Mouse (Mus musculus): Measurements from ENCODE around the gene Med29. TPM values are rescaled to one million over a fixed set of nuclear protein-coding genes. Genes with fewer than 3 reads are reported as not detected.

The Med29 gene
- total and polyA plus RNA-seq, 3 experiments: 31.1 to 39.6 TPM; not detected in 1

DNA sequence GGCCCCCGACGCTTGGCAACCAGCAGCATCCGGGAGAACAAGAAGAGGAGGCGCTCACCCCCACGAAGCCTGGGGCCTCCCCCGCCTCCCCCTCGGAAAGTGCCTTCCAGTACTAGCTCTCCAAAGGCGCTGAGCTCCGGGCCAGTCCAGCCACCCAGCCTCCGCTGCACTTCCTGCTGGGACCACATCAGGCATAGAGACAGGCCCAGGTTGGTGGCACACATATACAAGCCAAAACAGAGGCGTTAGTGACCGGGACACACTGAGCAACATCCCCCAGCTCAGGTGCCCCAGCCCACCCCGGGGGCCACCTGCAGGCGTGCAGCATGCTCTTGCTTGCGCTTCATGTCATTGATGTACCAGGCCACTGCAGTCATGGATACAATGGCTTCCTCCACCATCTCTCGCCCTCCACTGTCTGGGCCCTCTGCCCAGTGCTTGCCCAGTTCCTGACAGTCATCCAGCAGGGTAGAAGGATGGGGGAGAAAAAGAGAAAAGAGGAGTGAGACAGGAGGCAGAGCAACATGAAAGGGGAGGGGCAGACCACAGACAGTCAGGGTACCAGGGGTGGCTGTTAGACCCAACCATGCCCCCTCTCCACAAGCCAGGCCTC lies 24.7 kb downstream of the Med29 start:
- no peak overlapping the region for H3K4me3 ChIP-seq (ENCODE audit: control insufficient read depth in 1 of 2, insufficient read depth in 1 of 2, low read depth in 2 of 2, low read length in 2 of 2)
- no peak for TF ChIP-seq TAL1 (IDR thresholded peaks at IDR 0.05; ENCODE audit: low read length)
- TF ChIP-seq TBP (IDR thresholded peaks at IDR 0.05; ENCODE audit: low read depth, low read length): no peak
- TF ChIP-seq RCOR1 (IDR thresholded peaks at IDR 0.05; ENCODE audit: low read depth, low read length): no peak
- H3K79me2 ChIP-seq (ENCODE audit: control insufficient read depth, insufficient read depth, low read length, poor library complexity): peaks cover 2% of the 10 kb centered on the region; the same call in 1 of the 2 replicates
- no peaks in the 10 kb centered on the region for H3K9me3 ChIP-seq (replicated peaks; ENCODE audit: insufficient read depth, low read length)
- H3K27me3 ChIP-seq (ENCODE audit: control insufficient read depth in 1 of 2, insufficient read depth in 2 of 2, low read length in 2 of 2): no peaks in the 10 kb centered on the region
- no peak overlapping the region for H3K9ac ChIP-seq (ENCODE audit: control insufficient read depth, low read depth, low read length, poor library complexity, severe bottlenecking)
- no peak overlapping the region for H3K27ac ChIP-seq (ENCODE audit: control insufficient read depth, low read depth, low read length)
- no peaks in the 10 kb centered on the region; a peak in 1 of 4 replicates for H3K4me1 ChIP-seq (ENCODE audit: control insufficient read depth in 1 of 2, insufficient read depth in 2 of 2, low read length in 2 of 2)
- no peaks in the 10 kb centered on the region for H3K36me3 ChIP-seq (ENCODE audit: control insufficient read depth in 1 of 2, insufficient read depth in 2 of 2, low read length in 2 of 2)
- no peak for DNase-seq (ENCODE audit: low read depth, low spot score)

DNA sequence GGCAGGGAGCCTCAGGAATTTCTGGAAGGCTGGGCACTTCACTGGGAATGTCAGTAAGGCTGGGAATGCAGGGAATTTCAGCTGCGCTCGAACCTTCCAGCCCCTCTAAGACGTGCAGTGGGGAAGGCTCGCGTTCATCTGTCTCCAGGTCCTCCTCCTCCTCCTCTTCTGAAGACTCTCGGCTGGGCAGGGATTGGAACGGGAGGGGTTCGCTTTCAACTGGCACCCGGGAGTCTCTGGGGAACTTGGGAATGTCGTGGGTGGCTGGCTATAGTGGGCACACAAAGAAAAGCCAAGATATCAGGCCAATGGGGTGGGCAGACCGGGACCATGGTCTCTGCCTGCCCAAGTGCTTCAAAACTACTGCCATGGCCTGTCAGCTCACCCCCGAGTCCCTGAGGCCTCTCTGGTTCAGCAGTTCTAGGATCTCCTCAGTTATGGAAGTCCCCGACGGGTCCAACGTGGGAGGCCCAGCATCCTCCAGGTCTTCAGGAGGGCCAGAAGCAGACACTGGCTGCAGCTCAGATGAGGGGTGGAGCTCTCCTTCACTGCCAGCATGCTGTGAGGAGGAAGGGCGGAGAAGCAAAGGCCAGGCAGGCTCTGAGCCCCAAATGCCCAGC lies 30.0 kb downstream of the Med29 start:
- H3K9me3 ChIP-seq (replicated peaks; ENCODE audit: insufficient read depth, low read length): no peaks in the 10 kb centered on the region
- H3K36me3 ChIP-seq (ENCODE audit: control insufficient read depth in 1 of 2, insufficient read depth in 2 of 2, low read length in 2 of 2): no peaks in the 10 kb centered on the region
- no peak for DNase-seq (ENCODE audit: low read depth, low spot score)
- no peaks in the 10 kb centered on the region for H3K79me2 ChIP-seq (ENCODE audit: control insufficient read depth, insufficient read depth, low read length, poor library complexity)
- H3K9ac ChIP-seq (ENCODE audit: control insufficient read depth, low read depth, low read length, poor library complexity, severe bottlenecking): no peak overlapping the region
- H3K27ac ChIP-seq (ENCODE audit: control insufficient read depth, low read depth, low read length): no peak overlapping the region
- no peak overlapping the region for H3K4me3 ChIP-seq (ENCODE audit: control insufficient read depth in 1 of 2, insufficient read depth in 1 of 2, low read depth in 2 of 2, low read length in 2 of 2)
- no peaks in the 10 kb centered on the region for H3K27me3 ChIP-seq (ENCODE audit: control insufficient read depth in 1 of 2, insufficient read depth in 2 of 2, low read length in 2 of 2)
- no peak for TF ChIP-seq POLR2A (IDR thresholded peaks at IDR 0.05; ENCODE audit: control insufficient read depth in 1 of 2, insufficient read depth in 1 of 2, low read depth in 1 of 2, low read length in 2 of 2, poor library complexity in 1 of 2)
- H3K4me1 ChIP-seq (ENCODE audit: control insufficient read depth in 1 of 2, insufficient read depth in 2 of 2, low read length in 2 of 2): no peaks in the 10 kb centered on the region

DNA sequence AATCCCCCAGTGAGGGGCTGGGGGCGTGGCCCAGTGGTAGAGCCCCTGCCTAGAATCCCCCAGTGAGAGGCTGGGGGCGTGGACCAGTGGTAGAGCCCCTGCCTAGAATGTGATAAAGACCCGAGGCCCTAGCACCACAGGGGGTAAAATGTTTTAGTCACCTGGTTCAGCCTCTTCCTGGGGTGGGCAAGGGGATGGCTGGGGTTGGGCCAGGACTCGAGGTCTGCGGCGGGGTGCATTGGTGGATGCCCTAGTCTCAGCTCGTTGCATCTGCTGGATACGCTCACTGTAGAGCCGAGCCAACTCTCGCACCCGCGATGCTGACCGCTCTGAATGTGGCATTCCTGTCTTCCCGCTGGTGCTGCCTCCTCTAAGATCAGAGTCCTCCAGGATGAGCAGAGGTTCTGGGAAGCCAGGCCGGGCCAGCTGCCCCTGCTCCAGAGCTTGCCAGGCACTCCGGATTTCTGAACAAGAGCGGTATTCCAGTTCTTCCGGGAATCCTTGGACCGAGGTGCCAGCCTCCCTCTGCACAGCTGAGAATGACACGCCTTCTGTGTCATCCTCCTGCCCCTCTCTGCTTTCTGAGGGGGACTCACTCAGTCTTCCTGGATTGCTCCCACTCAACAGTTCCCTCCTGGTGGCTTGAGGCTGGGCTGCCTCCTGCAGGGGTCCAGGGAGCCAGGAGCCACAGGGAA lies 30.7 kb downstream of the Med29 start:
- H3K27me3 ChIP-seq (ENCODE audit: control insufficient read depth in 1 of 2, insufficient read depth in 2 of 2, low read length in 2 of 2): no peaks in the 10 kb centered on the region
- H3K36me3 ChIP-seq (ENCODE audit: control insufficient read depth in 1 of 2, insufficient read depth in 2 of 2, low read length in 2 of 2): no peaks in the 10 kb centered on the region
- no peak for DNase-seq (ENCODE audit: low read depth, low spot score)
- no peak overlapping the region for H3K4me3 ChIP-seq (ENCODE audit: control insufficient read depth in 1 of 2, insufficient read depth in 1 of 2, low read depth in 2 of 2, low read length in 2 of 2)
- H3K27ac ChIP-seq (ENCODE audit: control insufficient read depth, low read depth, low read length): no peak overlapping the region
- H3K9ac ChIP-seq (ENCODE audit: control insufficient read depth, low read depth, low read length, poor library complexity, severe bottlenecking): no peak overlapping the region
- TF ChIP-seq CHD1 (IDR thresholded peaks at IDR 0.05; ENCODE audit: low read depth, low read length) (no peak), RCOR1 (IDR thresholded peaks at IDR 0.05; ENCODE audit: low read depth, low read length) (no peak), UBTF (IDR thresholded peaks at IDR 0.05; ENCODE audit: borderline replicate concordance, insufficient read depth, low read depth, low read length) (no peak), GABPA (IDR thresholded peaks at IDR 0.05; ENCODE audit: low read depth, low read length) (no peak), SMC3 (IDR thresholded peaks at IDR 0.05; ENCODE audit: low read depth, low read length) (no peak), NRF1 (IDR thresholded peaks at IDR 0.05; ENCODE audit: insufficient read depth, low read depth, low read length, poor library complexity, severe bottlenecking) (no peak), ZNF384 (IDR thresholded peaks at IDR 0.05; ENCODE audit: low read depth, low read length) (no peak), TCF12 (IDR thresholded peaks at IDR 0.05; ENCODE audit: low read depth, low read length) (no peak), ETS1 (IDR thresholded peaks at IDR 0.05; ENCODE audit: low read depth, low read length) (no peak), JUND (IDR thresholded peaks at IDR 0.05; ENCODE audit: low read depth, low read length) (no peak), SIN3A (IDR thresholded peaks at IDR 0.05; ENCODE audit: low read length) (no peak), MAZ (IDR thresholded peaks at IDR 0.05; ENCODE audit: low read depth, low read length) (no peak)
- H3K4me1 ChIP-seq (ENCODE audit: control insufficient read depth in 1 of 2, insufficient read depth in 2 of 2, low read length in 2 of 2): peaks cover 0 to 2% of the 10 kb centered on the region in 2 experiments; a peak in 1 of 4 replicates
- no peaks in the 10 kb centered on the region for H3K79me2 ChIP-seq (ENCODE audit: control insufficient read depth, insufficient read depth, low read length, poor library complexity)
- no peaks in the 10 kb centered on the region for H3K9me3 ChIP-seq (replicated peaks; ENCODE audit: insufficient read depth, low read length)
